Mouse (Mus musculus): ENCODE data around the gene Pla2g15.

The Pla2g15 gene

DNA sequence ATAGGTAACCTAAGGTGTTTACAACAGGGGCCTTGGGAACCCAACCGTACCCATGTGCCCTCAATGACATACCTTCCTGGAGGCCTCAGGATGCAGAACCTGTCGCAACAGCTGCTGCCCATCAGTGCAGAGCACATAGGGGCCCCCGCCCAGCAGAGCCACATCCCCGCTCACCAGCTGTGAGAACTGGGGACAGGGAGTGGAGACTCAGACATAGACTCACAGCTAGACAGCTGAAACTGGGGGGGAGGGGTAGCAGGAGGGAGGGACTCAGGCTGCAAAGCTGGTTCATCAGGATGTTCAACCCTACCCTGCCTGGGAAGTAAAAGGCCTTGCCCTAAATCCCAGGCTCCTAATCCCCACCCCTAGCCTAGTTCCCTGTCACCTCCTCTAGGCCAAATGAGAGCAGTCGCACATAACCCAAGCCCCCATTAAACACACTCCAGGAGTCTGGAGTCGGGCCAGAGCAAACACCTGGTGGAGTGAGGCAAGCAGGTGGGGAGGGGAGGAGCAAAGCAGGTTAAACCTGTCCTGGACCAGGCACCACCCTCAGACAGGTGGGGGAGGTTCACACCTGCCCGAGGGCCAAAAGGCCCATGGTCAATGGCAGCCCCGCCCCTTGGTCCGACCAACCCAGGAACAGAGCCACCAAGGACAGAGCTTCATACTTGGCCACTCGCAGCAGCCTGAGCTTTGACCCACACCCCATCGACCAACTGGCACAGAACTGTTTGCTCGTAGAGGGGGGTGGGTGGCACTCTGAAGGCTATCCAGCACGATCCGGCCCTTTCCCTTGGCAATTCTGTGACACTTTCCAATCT lies 15.2 kb upstream of the Pla2g15 start:
- no peak for DNase-seq (ENCODE audit: low spot score in 2 of 2)

DNA sequence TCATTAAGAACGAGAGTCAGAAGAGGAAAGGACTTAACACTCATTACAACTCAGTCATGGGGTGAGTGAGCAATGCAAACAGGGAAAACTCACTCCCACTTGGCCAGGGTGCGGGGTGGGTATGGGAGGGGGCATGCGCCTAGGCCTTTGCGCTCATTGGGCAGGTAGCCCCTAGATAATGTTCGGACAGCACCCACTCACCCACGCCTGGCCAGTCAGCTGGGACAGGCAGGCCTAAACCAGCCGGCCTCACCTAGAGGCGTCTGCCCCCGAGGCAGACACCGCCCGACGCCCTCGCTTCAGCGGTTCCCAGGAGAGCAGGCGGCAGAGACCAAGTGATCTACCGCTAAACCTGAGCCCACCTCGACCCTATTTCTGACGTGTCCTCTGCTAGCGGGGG lies 14.5 kb upstream of the Pla2g15 start:
- DNase-seq (ENCODE audit: low spot score in 2 of 2) = no peak

DNA sequence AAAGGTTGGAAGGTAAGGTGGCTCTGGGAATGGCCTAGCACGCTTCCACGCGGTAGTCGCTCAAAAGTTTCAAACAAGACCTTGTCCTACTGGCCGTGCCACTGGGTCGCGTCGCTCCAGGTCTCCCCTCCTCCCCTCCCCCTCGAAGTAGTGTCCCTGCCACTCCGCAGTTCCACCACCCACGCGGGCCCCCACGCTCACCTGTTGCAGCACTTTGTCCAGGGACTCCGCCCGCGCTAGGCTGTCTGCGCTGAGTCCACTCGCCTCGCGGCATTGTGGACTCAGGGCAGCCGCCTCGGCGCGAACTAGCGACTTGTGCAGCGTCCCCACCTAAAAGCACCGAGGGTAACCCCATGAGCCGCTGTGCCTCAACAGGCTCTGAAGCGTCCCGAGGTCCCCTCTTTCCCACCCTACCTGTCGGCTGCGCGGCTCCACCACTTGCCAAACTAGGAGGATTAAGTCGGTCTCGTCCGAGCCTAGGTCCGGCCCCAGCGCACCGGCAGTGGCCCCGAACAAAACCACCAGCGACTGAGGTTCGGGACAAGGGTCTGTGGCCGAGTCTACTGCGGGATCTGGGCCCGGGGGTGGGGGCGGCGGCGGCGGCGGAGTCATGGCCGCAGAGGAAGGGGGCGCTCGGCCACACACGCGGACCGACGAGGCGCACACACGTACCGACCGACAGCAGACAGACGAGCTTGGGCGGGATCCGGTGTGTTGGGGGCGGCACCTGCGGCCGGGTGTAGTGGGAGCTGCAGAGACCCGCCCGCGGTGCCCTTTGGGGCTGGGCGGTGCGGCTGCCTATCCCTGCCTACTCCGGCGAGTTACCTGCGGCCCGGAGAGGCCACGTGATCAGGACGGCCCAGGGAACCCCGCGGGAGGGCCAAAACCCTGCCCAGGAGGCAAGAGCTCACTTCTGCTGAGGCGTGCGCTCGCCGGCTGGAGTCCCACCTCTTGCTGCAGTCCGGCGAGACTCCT lies 13.8 kb upstream of the Pla2g15 start, which contains the start of gene Esrp2:
TSS of gene Esrp2 (minus strand) at position 819 of the 975 bp plus-strand sequence.
- DNase-seq (ENCODE audit: low spot score in 2 of 2) = no peak

DNA sequence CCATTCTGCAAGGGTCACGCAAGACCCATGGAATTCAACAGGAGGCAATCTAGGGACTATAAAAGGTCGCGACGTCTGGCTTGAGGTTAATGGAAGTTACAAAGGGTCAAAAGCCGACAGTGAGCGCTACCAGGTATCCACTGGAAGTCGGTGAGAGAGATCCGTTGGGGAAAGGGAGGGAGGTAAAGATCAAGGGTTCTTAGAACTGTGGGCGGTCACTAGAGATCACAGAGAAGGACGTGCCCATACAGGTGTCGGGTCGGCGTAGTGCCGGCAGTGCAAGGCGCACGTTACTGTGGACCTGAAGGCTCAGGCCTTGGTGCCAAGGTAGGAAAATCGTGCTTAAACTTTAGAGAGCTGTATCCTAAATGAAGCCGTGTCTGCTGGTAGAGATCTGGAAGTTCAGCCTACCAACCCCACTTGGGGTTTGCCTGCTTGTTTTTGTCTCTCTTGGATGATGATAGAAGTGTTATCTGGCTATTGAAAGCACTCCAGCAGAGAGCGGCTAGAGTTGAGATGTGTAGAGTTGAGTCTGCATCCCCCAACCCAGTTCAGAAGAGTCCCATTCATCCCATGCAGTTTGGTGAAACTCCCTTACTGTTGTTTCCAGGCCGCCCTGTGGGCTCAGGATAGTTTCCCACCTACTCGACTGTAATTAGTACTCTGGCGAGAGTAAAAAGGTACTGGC lies 12.8 kb upstream of the Pla2g15 start:
- DNase-seq (ENCODE audit: low spot score in 2 of 2) = no peak

DNA sequence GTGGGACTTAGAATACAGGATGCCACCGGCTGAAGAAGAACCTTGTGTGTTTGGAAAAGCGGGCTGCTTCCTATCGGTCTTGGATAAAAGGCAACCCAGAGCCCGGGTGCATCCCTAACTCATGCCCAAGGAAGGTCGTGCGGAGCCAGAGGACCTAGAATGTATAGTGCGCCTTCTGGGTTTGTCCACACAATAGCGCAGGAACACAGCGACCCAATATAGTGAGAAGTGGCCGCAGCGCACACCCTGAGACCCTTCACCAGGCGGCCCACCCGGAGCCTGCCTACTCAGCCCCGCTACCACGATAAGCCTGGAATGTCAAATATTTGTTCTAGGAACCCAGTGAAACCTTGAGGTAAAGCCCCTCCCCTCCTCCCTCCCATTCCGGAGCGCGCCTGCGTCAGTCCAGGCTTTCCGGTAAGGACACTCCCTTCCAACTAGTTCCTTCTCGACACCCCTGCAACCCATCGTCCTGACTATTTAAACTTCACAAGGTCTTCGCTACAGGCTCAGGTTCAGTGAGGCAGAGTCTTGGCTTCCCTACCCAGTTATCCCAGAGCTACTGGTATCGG lies 12.2 kb upstream of the Pla2g15 start:
- peak in 1 of 2 experiments; percentile 54 for DNase-seq (ENCODE audit: low spot score in 2 of 2)

DNA sequence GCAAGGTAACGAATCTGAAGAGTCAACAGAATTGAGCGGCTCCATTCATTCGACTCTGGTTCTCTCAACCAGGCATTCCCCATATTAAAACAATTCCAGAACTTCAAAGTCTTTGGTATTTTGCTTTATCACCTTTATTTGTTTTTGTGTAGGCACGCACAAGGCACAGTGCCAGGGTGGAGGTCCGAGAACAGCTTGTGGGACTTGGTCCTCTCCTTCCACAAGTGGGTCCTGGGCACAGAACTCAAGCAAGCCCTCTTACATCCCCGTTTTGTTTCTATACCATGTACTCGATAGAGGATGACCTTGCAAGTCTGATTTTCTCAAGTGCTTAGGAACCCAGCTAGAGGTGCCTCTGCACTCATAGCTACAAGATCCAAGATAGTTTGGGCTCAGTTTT lies 11.6 kb upstream of the Pla2g15 start:
- no peak for DNase-seq (ENCODE audit: low spot score in 2 of 2)

DNA sequence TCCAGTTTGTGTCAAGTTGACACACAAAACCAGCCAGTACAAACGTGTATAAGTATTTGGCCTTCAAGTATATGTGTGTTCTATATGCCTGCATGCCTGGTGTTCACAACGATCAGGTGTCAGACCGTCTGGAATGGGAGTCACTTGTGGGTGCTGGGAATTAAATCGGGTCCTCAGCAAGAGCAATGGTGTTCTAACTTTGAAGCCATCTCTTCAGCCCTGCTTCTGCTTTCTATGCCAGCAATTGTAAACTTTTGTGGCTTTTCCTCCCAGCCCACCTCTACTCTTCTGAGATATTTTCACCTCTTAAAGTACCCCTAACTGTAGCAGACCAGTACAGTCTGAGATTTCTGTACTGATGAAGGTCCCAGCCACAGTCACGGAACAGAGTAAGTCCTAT lies 10.0 kb upstream of the Pla2g15 start:
- no peak for DNase-seq (ENCODE audit: low spot score in 2 of 2)

DNA sequence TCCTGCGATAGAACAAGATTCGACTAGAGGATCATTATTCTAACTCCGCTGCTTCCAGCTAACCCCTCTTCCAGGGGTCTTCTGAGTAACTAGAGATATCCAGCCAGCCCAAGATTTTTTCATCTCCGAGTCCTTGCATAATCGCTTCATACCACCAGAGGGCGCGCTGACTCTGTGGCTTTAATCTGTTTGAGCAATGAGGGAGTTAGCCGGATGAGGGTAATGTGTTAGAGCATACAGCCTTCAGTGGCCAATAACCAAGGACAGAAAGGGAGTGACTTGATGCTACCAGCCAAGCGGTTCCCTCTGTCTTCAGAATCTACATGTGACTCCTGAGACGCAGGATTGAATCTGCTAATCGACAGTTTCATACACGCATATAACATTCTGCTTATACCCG lies 9.4 kb upstream of the Pla2g15 start:
- DNase-seq (ENCODE audit: low spot score in 2 of 2) = peak; percentile 78 to 87

DNA sequence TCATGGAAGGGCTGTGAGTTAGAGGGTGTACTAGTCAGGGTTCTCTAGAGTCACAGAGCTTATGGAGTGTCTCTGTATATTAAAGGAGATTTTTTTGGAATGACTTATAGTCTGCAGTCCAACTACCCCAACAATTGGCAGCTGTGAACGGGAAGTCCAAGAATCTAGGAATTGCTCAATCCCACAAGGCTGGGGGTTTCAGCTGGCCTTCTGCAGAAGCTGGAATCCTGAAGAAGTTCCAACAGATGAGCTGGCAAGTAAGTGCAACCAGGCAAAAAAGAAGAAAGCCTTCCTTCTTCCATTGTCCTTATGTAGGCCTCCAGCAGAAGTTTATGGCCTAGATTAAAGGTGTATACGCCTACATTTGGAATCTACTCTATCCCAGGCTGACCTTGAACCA lies 4.9 kb upstream of the Pla2g15 start:
- DNase-seq (ENCODE audit: low spot score in 2 of 2) = no peak

DNA sequence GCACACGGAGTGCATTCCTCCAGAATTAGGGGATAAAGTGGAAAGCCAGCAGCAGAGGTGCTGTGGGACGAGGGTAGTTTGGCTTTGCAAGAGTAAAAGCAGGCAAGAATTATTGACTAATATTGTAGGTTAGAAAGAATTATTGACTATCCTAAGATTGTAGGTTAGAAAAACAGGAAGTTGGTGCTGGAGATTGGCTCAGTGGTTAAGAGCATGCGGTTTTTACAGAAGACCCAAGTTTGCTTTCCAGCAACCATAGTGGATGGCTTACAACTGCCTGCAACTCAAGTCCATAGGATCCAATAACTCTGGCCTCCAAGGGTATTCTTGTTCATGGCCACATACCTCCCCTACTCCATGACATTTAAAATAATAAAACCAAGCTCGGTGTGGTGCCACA lies 4.2 kb upstream of the Pla2g15 start:
- DNase-seq (ENCODE audit: low spot score in 2 of 2) = no peak

DNA sequence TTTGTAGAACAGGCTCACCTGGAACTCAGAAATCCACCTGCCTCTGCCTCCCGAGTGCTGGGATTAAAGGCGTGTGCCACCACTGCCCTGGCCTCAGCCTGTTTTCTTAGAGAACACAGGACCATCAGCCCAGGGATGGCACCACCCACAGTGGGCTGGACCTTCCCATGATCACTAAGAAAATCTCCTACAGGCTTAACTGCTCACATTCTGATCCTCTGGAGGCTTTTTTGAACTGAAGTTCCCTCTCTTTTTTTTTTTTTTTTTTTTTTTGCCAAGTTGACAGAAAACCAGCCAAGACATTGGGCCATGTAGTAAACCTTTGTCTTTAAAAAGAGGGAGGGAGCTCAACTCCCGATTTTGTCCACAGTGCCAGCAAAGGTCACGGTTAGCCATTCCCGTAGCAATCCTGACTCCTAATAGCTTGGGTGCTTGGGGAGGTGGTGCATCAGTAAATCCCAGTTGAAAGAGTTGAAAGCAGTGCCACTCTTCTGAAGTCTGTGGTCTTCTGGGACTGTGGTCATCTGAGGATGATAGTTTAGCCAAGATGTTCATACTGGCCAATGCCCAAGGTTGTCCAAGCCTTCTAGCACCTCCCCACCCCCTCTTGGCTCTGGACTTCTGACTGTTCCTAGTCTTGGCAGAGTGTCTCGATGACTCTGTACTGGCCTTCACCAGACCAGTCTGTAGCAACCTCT lies 2.2 kb upstream of the Pla2g15 start:
- no peak for DNase-seq (ENCODE audit: low spot score in 2 of 2)

DNA sequence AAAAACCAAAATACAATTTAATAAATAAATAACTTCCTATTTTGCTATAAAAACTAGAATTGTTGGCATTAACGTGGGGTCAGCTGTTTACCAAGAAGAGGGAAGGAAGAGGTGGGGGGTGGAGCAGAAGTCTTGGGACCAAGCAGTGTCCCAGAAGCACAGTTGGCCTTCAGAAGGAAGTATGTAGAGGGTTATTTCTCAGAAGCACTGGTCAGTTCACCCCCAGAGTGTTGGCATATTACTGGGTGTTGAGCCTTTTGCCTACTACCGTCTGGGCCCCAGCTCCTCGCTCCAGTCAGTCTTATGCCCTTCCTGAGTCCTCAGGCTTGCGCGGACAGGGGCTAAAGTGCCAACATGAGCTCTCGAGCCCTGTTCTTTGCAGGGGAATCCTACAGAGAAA lies 1.2 kb upstream of the Pla2g15 start:
- DNase-seq (ENCODE audit: low spot score in 2 of 2) = no peak

DNA sequence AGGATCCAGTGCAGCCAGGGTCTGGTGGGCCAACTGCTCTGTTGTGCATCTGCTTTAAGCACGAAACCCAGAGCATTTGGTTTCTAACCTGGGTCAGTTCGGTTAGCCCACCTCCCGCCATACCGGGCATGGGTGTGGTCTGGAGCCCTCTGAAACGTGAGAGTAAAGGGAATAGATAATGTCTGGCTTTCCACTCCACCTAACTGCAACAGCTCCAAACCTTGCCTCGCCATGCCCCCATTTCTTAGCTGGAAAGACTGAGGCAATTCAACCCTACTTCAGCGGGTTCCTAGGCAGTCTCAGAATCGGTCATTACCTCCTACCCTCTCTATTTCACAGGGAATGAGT lies 428 bp downstream of the Pla2g15 start:
- DNase-seq (ENCODE audit: low spot score in 2 of 2) = peak in 1 of 2 experiments; percentile 15

DNA sequence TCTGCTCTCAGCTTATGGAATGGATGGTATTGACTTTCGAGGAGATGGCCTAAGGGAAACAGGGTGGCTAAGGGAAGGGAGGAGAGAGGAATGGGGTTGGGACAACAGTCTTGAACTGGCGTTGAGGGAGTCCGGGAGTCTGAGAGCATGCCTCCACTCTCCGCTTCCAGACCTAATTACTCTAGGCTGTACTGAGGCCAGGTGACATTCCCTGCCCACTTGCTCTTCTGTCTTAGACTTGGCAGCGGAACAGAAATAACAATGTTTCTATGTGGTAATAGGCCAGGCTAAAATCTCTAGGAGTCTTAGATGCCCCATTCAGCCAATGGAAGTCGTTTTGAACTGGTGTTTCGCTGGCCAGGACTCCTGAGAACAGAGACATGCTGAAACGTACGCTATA lies 842 bp downstream of the Pla2g15 start:
- DNase-seq (ENCODE audit: low spot score in 2 of 2) = no peak

DNA sequence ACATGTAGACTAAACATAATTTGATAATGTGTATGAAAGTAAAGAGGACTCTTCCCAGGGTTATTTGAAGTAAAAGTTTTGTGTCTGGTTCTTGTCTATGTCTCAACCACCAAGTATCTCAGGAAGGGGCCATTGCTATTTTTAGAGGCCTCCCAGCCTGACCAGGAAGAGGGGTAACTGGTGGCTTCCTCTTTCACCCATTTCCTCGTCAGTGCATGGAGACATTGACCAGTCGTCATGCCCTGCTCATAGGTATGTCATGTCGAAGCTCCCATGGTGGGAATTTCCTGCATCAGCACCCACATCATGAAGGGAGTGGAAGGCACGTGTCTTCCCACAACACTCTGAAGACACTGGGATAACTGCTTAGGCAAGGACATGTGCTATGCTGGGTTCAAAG lies 2.7 kb downstream of the Pla2g15 start:
- peak in 1 of 2 experiments; percentile 27 for DNase-seq (ENCODE audit: low spot score in 2 of 2)

DNA sequence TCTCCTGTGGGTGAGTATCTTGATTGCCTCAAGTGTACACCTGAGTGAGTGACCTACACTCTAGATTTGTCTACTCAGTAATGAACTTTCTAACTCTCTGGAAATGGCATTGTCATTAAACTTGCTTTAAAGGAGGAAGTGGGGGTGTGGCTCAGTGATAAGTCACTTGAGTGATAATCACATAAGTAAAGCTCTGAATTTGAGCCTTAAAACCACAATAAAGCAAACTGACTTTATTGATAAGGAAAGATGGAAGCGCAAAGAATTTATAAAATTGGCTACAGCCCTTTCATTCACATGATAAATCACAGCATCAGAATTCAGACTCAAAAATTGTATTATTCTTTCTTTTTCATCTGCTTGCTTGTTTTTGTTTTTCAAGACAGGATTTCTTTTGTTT lies 7.2 kb downstream of the Pla2g15 start:
- no peak for DNase-seq (ENCODE audit: low spot score in 2 of 2)

DNA sequence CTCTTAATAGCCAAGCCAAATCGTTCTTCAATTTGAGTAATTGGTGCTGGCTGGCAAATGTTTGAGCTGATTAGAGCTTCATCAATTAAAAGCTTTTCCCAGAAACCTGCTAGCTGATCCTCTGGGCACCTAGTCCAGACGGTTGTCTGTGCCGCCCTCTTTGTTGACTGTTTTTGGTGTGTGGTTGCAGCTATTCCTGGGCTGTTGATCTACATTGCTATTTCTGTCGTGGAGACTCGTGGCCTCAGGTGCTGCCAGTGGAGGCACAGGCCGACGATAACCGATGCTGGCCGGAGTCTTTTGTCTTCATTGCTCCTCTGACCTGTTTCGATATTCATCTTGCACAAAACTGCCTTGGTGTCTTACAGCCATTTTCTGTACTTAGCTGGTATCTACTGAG lies 8.2 kb downstream of the Pla2g15 start:
- no peak for DNase-seq (ENCODE audit: low spot score in 2 of 2)

DNA sequence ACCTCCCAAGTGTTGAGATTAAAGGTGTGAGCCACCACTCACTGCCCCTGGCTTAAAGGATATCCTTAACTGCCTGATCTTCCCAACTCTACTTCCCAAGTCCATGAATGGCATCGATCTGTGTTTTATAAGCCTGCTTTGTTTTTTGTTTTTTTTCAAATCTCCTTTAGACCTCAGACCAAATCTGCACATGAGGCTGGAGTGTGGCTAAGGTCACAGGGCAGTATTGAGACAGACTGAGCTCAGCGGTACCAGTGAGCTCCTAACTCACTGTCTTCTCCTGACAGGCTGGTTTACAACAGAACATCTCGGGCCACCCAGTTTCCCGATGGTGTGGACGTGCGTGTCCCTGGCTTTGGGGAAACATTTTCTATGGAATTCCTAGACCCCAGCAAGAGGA lies 9.7 kb downstream of the Pla2g15 start:
- DNase-seq (ENCODE audit: low spot score in 2 of 2) = no peak

DNA sequence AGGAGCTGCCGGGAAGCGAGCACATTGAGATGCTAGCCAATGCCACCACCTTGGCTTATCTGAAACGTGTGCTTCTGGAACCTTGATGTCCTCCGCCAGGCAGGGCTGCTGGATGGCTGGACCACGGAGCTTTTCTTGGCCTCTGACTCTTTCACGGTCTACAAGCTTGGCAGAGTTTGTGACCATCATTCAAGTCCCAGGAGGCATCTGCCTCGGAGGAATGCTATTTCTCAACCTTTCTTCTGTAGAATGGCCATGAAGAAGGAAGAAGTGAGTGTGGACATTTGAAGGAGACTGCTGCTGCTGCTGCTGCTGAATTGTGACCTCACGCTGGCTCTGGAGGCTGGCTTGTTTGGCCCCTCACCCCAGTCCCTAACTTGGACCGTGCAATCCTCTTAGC lies 13.1 kb downstream of the Pla2g15 start:
- no peak for DNase-seq (ENCODE audit: low spot score in 2 of 2)

DNA sequence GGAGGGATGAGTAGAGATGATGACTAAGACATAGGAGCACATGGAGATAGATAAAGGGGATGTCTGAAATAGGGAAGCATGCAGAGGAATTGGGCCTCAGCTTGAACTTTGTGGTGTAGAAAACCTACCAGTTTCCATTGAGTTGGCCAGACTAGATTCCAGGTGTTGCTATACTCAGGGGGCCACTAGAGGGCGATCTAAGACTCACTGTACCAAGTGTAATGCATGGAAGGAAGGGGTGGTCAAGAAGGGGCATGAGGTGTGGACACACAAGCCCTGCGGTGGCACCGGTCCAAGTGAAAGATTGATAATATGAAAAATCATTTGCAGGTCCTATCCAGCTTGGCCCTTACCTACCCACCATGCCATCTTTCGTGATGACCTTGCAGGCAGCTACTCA lies 15.3 kb downstream of the Pla2g15 start:
- DNase-seq (ENCODE audit: low spot score in 2 of 2) = peak; percentile 71 to 78

DNA sequence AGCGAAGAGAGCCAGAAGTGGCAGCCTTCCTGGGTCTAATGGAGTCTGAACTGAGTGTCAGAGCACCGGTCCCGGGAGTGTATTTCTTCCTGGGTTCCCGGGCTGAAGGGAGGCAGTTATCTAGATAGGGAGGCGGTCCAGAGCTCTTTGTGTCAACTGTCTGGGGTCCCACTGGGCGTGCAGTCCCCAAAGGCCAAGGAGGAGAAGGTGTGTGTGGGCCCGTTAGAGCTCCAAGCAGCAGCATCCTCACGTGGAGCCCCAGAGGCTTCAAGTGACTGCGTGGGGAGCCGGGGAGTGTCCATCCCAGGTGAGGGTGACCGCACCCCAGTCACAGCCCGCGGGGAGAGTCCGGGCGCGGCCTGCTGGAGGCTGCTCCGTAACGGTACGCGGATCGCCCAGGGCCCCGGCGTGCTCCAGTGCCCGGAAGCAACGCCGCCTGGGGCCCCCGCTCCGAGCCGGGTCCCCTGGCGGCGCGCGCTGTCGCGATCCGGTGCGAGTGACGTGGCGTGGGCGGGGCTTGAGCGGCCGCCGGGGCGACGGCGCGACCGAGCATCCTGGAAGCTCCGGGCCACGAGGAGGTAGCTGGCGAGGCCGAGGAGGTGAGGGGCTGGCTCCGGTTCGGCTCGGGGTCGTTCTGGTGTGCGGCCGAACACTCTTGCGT lies 18.3 kb downstream of the Pla2g15 start, which contains the start of gene Slc7a6:
TSS of gene Slc7a6 (plus strand) at position 502 of the 661 bp plus-strand sequence.
- DNase-seq (ENCODE audit: low spot score in 2 of 2) = peak; percentile 91 to 92

Data from right cerebral cortex, postnatal 10 days (tissue).